Mouse (Mus musculus): ENCODE data around the gene Actn2. TPM values are rescaled to one million over a fixed set of nuclear protein-coding genes. Genes with fewer than 3 reads are reported as not detected.

The Actn2 gene
- 0.34 and 0.39 TPM in 2 replicates for polyA plus RNA-seq (2014; fragmentation: Nextera tagmentation; extraction: Ambion mirVana)

DNA sequence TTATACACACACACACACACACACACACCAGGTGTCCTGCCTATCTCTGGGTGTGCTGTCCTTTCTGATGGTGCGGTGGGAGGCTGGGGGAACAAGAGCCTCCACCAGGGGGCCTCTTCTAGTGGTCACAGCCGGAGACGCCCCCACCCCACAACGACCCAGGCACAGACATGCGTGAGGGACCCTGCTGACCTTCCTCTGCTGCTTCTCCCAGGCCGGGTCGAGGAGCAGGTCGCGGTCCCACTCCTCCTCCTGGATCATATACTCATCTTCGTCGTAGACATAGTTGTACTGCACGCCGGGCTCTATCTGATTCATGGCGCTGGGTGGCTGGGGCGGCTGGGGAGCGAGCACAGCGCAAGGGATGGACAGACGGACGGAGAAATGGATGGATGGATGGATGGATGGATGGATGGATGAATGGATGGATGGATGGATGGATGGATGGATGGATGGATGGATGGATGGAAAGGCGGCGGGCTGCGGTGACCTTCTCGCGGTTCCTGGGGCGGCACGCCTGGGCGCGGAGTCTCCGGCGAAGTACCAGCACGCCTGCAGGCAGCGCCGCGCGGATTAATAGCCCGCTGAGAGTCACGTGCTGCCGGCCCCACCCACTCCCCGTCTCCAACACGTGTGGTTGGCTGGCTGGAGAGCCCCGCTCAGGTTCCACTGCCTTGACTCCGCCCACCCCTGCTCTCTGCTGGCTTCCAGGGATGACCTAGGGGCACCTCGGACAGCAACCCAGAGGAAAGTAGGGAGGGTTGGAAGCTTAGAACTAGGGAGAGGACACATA lies at the start of gene Actn2:
Gene Actn2 (minus strand): TSS at position 578 of the 793 bp plus-strand sequence.
- 1% methylated on average over 43 of the region's 43 CpGs for WGBS
- H3K4me2 ChIP-seq (ENCODE audit: low read length) = peak within 1 kb of the TSS; percentile 64
- H3K4me1 ChIP-seq (replicated peaks; ENCODE audit: control insufficient read depth, insufficient read depth, low read length) = peaks cover 6% of the 10 kb centered on the region; the same call in 1 of the 2 replicates
- H3K9me3 ChIP-seq (ENCODE audit: control insufficient read depth, low read length) = no peaks in the 10 kb centered on the region
- H3K27me3 ChIP-seq (replicated peaks; ENCODE audit: control insufficient read depth, insufficient read depth, low read length) = no peaks in the 10 kb centered on the region
- DNase-seq (ENCODE audit: low spot score) = peak; percentile 84
- H3K4me3 ChIP-seq (ENCODE audit: low read depth, low read length) = peak within 1 kb of the TSS; percentile 36
- peak; percentile 97 for ATAC-seq (replicated peaks; ENCODE audit: low FRiP score, low TSS enrichment, low read depth)
- no peak within 1 kb of the TSS for H3K27ac ChIP-seq (ENCODE audit: low read depth)
- peak within 1 kb of the TSS; percentile 41 for H3K9ac ChIP-seq (ENCODE audit: low read length)
- no peaks in the 10 kb centered on the region for H3K36me3 ChIP-seq (ENCODE audit: control insufficient read depth, insufficient read depth, low read length)

DNA sequence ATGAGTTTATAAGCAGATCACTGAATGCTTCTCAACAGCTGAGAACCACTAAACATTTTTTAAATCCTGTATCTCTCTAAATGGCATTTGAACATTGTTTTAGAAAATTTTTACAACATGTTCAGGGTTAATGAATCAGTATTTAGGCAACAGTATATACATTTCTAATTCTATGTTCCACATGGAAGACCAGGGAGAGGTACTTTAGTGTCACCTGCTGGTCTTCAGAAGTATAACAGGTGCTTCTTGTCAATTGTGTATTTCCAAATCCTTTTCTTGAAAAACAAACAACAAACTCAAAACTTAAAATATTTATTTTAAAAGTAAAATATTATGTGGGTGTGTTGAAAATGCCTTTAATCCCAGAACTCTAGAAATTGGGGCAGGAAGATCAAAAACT lies 45.7 kb upstream of the Actn2 start:
- DNase-seq (ENCODE audit: low spot score) (no peak), ATAC-seq (replicated peaks; ENCODE audit: low FRiP score, low TSS enrichment, low read depth) (no peak)
- Histone ChIP-seq H3K27ac (ENCODE audit: low read depth) (no peak overlapping the region), H3K4me2 (ENCODE audit: low read length) (no peak overlapping the region), H3K9me3 (ENCODE audit: control insufficient read depth, low read length) (no peaks in the 10 kb centered on the region), H3K4me3 (ENCODE audit: low read depth, low read length) (no peak overlapping the region), H3K27me3 (replicated peaks; ENCODE audit: control insufficient read depth, insufficient read depth, low read length) (no peaks in the 10 kb centered on the region), H3K9ac (ENCODE audit: low read length) (no peak overlapping the region), H3K36me3 (ENCODE audit: control insufficient read depth, insufficient read depth, low read length) (no peaks in the 10 kb centered on the region), H3K4me1 (replicated peaks; ENCODE audit: control insufficient read depth, insufficient read depth, low read length) (no peaks in the 10 kb centered on the region)

DNA sequence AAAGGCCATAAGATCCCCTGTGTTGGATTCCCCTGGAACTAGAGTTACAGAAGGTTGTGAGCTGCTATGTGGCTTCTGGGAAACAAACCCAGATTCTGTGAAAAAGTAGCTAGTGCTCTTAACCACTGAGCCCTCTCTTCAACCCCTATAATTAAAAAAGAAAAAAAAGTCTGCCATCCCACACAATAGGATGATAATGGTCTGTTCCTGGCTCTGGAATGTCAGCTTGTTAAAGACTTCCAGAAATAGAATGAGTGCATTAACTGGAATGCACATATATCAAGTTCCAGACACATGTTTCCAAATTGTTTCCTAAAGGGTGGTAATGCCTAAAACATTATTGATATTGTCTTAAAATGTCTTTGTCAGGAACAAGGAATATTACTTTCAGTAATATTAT lies 44.2 kb upstream of the Actn2 start:
- H3K4me2 ChIP-seq (ENCODE audit: low read length) = no peak overlapping the region
- H3K4me1 ChIP-seq (replicated peaks; ENCODE audit: control insufficient read depth, insufficient read depth, low read length) = no peaks in the 10 kb centered on the region
- no peak overlapping the region for H3K4me3 ChIP-seq (ENCODE audit: low read depth, low read length)
- ATAC-seq (replicated peaks; ENCODE audit: low FRiP score, low TSS enrichment, low read depth) (no peak), DNase-seq (ENCODE audit: low spot score) (no peak)
- no peak overlapping the region for H3K9ac ChIP-seq (ENCODE audit: low read length)
- no peaks in the 10 kb centered on the region for H3K36me3 ChIP-seq (ENCODE audit: control insufficient read depth, insufficient read depth, low read length)
- no peak overlapping the region for H3K27ac ChIP-seq (ENCODE audit: low read depth)
- H3K27me3 ChIP-seq (replicated peaks; ENCODE audit: control insufficient read depth, insufficient read depth, low read length) = no peaks in the 10 kb centered on the region
- H3K9me3 ChIP-seq (ENCODE audit: control insufficient read depth, low read length) = no peaks in the 10 kb centered on the region

DNA sequence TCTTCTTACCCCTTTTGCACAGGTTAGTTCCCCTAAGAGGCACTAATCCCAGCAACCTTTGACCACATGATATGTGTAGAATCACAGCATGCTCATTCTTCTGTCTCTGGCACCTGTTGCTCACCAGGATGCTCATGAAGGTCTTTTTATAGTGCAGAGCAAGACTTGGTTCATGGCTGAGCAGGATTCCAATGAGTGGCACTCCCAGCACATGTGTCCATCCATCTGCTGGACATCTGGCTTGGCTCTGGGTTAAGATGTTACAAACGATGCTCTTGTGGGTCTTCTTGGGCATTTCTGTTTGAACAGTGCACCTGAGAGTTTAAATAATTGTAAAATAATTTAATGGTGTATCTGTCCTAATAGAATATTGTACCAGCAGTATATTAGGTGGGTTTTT lies 36.2 kb upstream of the Actn2 start:
- Histone ChIP-seq H3K9ac (ENCODE audit: low read length) (no peak overlapping the region), H3K9me3 (ENCODE audit: control insufficient read depth, low read length) (no peaks in the 10 kb centered on the region), H3K36me3 (ENCODE audit: control insufficient read depth, insufficient read depth, low read length) (no peaks in the 10 kb centered on the region), H3K4me1 (replicated peaks; ENCODE audit: control insufficient read depth, insufficient read depth, low read length) (no peaks in the 10 kb centered on the region), H3K27me3 (replicated peaks; ENCODE audit: control insufficient read depth, insufficient read depth, low read length) (no peaks in the 10 kb centered on the region), H3K27ac (ENCODE audit: low read depth) (no peak overlapping the region), H3K4me3 (ENCODE audit: low read depth, low read length) (no peak overlapping the region), H3K4me2 (ENCODE audit: low read length) (no peak overlapping the region)
- WGBS = 50% methylated on average over 1 of the region's 1 CpGs
- no peak for ATAC-seq (replicated peaks; ENCODE audit: low FRiP score, low TSS enrichment, low read depth)
- DNase-seq (ENCODE audit: low spot score) = no peak

- H3K9ac ChIP-seq (ENCODE audit: low read length) = no peak overlapping the region
- no peaks in the 10 kb centered on the region for H3K27me3 ChIP-seq (replicated peaks; ENCODE audit: control insufficient read depth, insufficient read depth, low read length)
- no peaks in the 10 kb centered on the region for H3K9me3 ChIP-seq (ENCODE audit: control insufficient read depth, low read length)
- H3K4me2 ChIP-seq (ENCODE audit: low read length) = no peak overlapping the region
- ATAC-seq (replicated peaks; ENCODE audit: low FRiP score, low TSS enrichment, low read depth) = no peak
- no peak overlapping the region for H3K27ac ChIP-seq (ENCODE audit: low read depth)
- DNase-seq (ENCODE audit: low spot score) = no peak
- WGBS = 69% methylated on average over 3 of the region's 3 CpGs
- no peak overlapping the region for H3K4me3 ChIP-seq (ENCODE audit: low read depth, low read length)
- H3K36me3 ChIP-seq (ENCODE audit: control insufficient read depth, insufficient read depth, low read length) = no peaks in the 10 kb centered on the region
- no peaks in the 10 kb centered on the region for H3K4me1 ChIP-seq (replicated peaks; ENCODE audit: control insufficient read depth, insufficient read depth, low read length)
These were observed 32.2 kb upstream of the Actn2 start for GRCm38 (mm10) chr13:12372755-12373154.

- Histone ChIP-seq H3K9ac (ENCODE audit: low read length) (no peak overlapping the region), H3K27ac (ENCODE audit: low read depth) (no peak overlapping the region), H3K36me3 (ENCODE audit: control insufficient read depth, insufficient read depth, low read length) (no peaks in the 10 kb centered on the region), H3K27me3 (replicated peaks; ENCODE audit: control insufficient read depth, insufficient read depth, low read length) (no peaks in the 10 kb centered on the region), H3K4me3 (ENCODE audit: low read depth, low read length) (no peak overlapping the region), H3K4me1 (replicated peaks; ENCODE audit: control insufficient read depth, insufficient read depth, low read length) (no peaks in the 10 kb centered on the region), H3K9me3 (ENCODE audit: control insufficient read depth, low read length) (no peaks in the 10 kb centered on the region), H3K4me2 (ENCODE audit: low read length) (no peak overlapping the region)
- ATAC-seq (replicated peaks; ENCODE audit: low FRiP score, low TSS enrichment, low read depth) (no peak), DNase-seq (ENCODE audit: low spot score) (no peak)
- 81% methylated on average over 11 of the region's 11 CpGs for WGBS
These were observed 29.4 kb upstream of the Actn2 start for GRCm38 (mm10) chr13:12369930-12370329.

GRCm38 (mm10) chr13:12369041-12369621 lies 28.6 kb upstream of the Actn2 start:
- DNase-seq (ENCODE audit: low spot score) = no peak

GRCm38 (mm10) chr13:12361486-12361885 lies 20.9 kb upstream of the Actn2 start:
- 76% methylated on average over 4 of the region's 4 CpGs for WGBS

More at GRCm38 (mm10) chr13:12369041-12369621, 28.6 kb upstream of the Actn2 start:
- ATAC-seq (replicated peaks; ENCODE audit: low FRiP score, low TSS enrichment, low read depth) = no peak
- no peak overlapping the region for H3K4me3 ChIP-seq (ENCODE audit: low read depth, low read length)
- no peaks in the 10 kb centered on the region for H3K4me1 ChIP-seq (replicated peaks; ENCODE audit: control insufficient read depth, insufficient read depth, low read length)
- no peaks in the 10 kb centered on the region for H3K36me3 ChIP-seq (ENCODE audit: control insufficient read depth, insufficient read depth, low read length)
- no peak overlapping the region for H3K27ac ChIP-seq (ENCODE audit: low read depth)
- 45% methylated on average over 8 of the region's 8 CpGs for WGBS
- H3K4me2 ChIP-seq (ENCODE audit: low read length) = no peak overlapping the region
- no peaks in the 10 kb centered on the region for H3K9me3 ChIP-seq (ENCODE audit: control insufficient read depth, low read length)
- H3K27me3 ChIP-seq (replicated peaks; ENCODE audit: control insufficient read depth, insufficient read depth, low read length) = no peaks in the 10 kb centered on the region
- no peak overlapping the region for H3K9ac ChIP-seq (ENCODE audit: low read length)

DNA sequence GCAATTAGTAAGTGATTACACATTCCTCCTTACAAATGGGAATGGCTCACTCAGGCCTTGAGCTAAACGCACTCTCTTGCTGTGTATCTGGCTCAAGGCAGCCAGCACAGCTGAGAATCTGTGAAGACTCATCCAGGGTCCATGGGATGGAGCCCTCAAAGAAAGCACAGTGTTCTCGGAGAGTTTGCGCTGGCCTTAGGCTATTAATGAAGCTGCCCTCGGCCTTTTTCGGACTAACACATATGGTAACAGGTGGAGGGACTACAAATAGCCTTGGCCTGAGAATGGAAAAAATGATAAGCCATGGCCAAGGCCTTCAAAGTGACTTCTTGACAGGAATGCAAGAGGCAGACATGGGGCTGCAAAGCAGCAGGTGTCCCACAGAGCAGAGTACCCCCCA lies 17.0 kb upstream of the Actn2 start:
- Histone ChIP-seq H3K9me3 (ENCODE audit: control insufficient read depth, low read length) (no peaks in the 10 kb centered on the region), H3K9ac (ENCODE audit: low read length) (no peak overlapping the region), H3K27ac (ENCODE audit: low read depth) (no peak overlapping the region), H3K4me1 (replicated peaks; ENCODE audit: control insufficient read depth, insufficient read depth, low read length) (no peaks in the 10 kb centered on the region), H3K27me3 (replicated peaks; ENCODE audit: control insufficient read depth, insufficient read depth, low read length) (no peaks in the 10 kb centered on the region), H3K4me3 (ENCODE audit: low read depth, low read length) (no peak overlapping the region), H3K36me3 (ENCODE audit: control insufficient read depth, insufficient read depth, low read length) (no peaks in the 10 kb centered on the region), H3K4me2 (ENCODE audit: low read length) (no peak overlapping the region)
- ATAC-seq (replicated peaks; ENCODE audit: low FRiP score, low TSS enrichment, low read depth) (no peak), DNase-seq (ENCODE audit: low spot score) (no peak)
- 76% methylated on average over 5 of the region's 5 CpGs for WGBS

More at GRCm38 (mm10) chr13:12361486-12361885, 20.9 kb upstream of the Actn2 start:
- Histone ChIP-seq H3K9me3 (ENCODE audit: control insufficient read depth, low read length) (no peaks in the 10 kb centered on the region), H3K4me1 (replicated peaks; ENCODE audit: control insufficient read depth, insufficient read depth, low read length) (no peaks in the 10 kb centered on the region), H3K4me3 (ENCODE audit: low read depth, low read length) (no peak overlapping the region), H3K27ac (ENCODE audit: low read depth) (no peak overlapping the region), H3K9ac (ENCODE audit: low read length) (no peak overlapping the region), H3K36me3 (ENCODE audit: control insufficient read depth, insufficient read depth, low read length) (no peaks in the 10 kb centered on the region), H3K4me2 (ENCODE audit: low read length) (no peak overlapping the region), H3K27me3 (replicated peaks; ENCODE audit: control insufficient read depth, insufficient read depth, low read length) (no peaks in the 10 kb centered on the region)
- DNase-seq (ENCODE audit: low spot score) (no peak), ATAC-seq (replicated peaks; ENCODE audit: low FRiP score, low TSS enrichment, low read depth) (no peak)
